Mouse (Mus musculus) embryonic facial prominence, embryonic 12.5 days (tissue): ENCODE results near the gene Galnt18. TPM values are rescaled to one million over a fixed set of nuclear protein-coding genes. Genes with fewer than 3 reads are reported as not detected.

Experiments
- ATAC-seq: fragments of 200-750 bp; cut with Nextera tagmentation; 2 replicates; pipeline ENCODE4 v1.8.0; 2017; ENCODE audit not compliant: insufficient number of reproducible peaks, insufficient read depth, low FRiP score, low TSS enrichment
- H3K27ac ChIP-seq: fragments of 300-500 bp; sonication (generic); 2 replicates; pipeline ENCODE4 v1.5.1; 2016; ENCODE audit warnings: mild to moderate bottlenecking
- H3K27me3 ChIP-seq: fragments of 300-500 bp; sonication (generic); 2 replicates; pipeline ENCODE4 v1.6.1; 2016; ENCODE audit warnings: mild to moderate bottlenecking, moderate library complexity
- H3K36me3 ChIP-seq: fragments of 300-500 bp; sonication (generic); 2 replicates; pipeline ENCODE4 v1.6.1; 2016; ENCODE audit warnings: mild to moderate bottlenecking
- H3K4me1 ChIP-seq: fragments of 300-500 bp; sonication (generic); 2 replicates; pipeline ENCODE4 v1.6.1; 2016
- H3K4me2 ChIP-seq: fragments of 300-500 bp; sonication (generic); replicated peaks from 2 replicates; pipeline ENCODE4 v1.6.1; 2016; ENCODE audit warnings: mild to moderate bottlenecking, moderate library complexity
- H3K4me3 ChIP-seq: fragments of 300-500 bp; sonication (generic); 2 replicates; pipeline ENCODE4 v1.5.1; 2016; ENCODE audit warnings: mild to moderate bottlenecking
- H3K9ac ChIP-seq: fragments of 300-500 bp; sonication (generic); 2 replicates; pipeline ENCODE4 v1.6.1; 2016; ENCODE audit warnings: mild to moderate bottlenecking, moderate library complexity
- H3K9me3 ChIP-seq: fragments of 300-500 bp; sonication (generic); 2 replicates; pipeline ENCODE4 v1.6.1; 2016; ENCODE audit warnings: mild to moderate bottlenecking, moderate library complexity
- WGBS: fragments of 180-500 bp; shearing (Covaris S2); methylation state at CpG from one replicate; pipeline ENCODE4 v1.1.7; 2016; 5-methylcytosine and 5-hydroxymethylcytosine counted together
- polyA plus RNA-seq: library from polyadenylated mRNA; unstranded; fragments of >200 nt; fragmentation: Nextera tagmentation; extraction: Ambion mirVana; gene quantifications from 2 replicates; pipeline ENCODE4 v1.2.1, GENCODE M21; 2016

The Galnt18 gene
- polyA plus RNA-seq, 1 experiment from 2014 or later: 12.6 TPM

DNA sequence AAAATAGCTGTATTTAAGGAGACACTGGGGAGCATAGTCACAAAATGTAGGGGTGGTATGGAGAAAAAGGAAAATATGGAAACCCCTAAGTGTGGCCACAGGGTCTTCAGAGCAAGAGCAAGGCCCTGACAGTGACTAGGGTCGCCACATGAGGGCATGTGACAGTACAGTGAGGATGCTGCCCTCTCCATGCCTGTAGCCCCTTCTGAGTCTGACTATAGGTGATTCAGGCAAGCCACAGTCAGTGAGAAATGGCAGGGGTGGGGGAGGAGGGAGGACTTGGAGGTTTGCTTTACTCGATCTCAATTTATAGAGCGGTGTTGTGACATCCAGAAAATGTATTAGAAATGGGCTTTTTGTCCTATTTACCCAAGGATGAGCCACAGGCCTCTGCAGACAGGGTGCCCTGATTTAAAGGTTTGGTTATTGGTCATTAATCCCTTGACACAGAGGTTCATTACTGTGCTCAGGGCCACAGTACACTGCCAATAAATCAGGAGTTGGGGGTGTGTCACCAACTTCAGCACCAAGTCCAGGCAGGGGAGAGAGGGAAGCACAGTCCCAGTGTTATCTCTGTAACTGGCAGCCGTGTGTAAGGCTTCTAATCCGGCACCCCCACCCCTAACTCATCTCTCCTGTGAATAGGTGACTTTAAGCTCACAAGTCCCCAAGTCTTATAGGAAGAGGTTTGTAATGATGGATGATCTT, 287.4 kb downstream of the Galnt18 start:
- no peaks in the 10 kb centered on the region for H3K36me3 ChIP-seq
- H3K9ac ChIP-seq: no peak overlapping the region
- no peak overlapping the region for H3K4me3 ChIP-seq
- H3K27ac ChIP-seq: no peak overlapping the region
- no peak for ATAC-seq
- H3K27me3 ChIP-seq: no peaks in the 10 kb centered on the region
- H3K4me2 ChIP-seq: no peak overlapping the region
- WGBS: 81% methylated on average over 5 of the region's 5 CpGs
- no peaks in the 10 kb centered on the region for H3K4me1 ChIP-seq
- H3K9me3 ChIP-seq: no peaks in the 10 kb centered on the region

DNA sequence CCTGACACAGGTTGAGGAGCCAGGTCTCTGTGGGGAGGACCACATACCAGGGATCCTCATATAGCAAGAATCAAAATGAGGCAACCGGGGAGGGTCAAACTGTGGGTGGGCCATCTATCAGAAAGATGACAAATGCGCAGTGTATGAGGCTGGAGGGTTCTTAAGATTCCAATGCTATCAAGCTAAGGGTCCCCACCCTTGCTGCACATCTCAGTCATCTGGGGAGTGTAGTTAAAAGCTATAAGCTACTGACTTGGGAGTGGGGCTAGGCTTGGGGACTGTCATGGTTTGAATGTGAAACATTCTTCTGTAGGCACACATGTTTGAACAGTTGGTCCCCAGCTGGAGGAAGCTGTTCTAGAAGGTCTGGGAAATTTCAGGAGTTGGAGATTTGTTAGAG, 288.2 kb downstream of the Galnt18 start:
- 86% methylated on average over 2 of the region's 2 CpGs for WGBS
- ATAC-seq: no peak
- no peak overlapping the region for H3K4me3 ChIP-seq
- H3K9me3 ChIP-seq: no peaks in the 10 kb centered on the region
- no peaks in the 10 kb centered on the region for H3K27me3 ChIP-seq
- H3K4me2 ChIP-seq: no peak overlapping the region
- no peaks in the 10 kb centered on the region for H3K36me3 ChIP-seq
- H3K4me1 ChIP-seq: no peaks in the 10 kb centered on the region
- no peak overlapping the region for H3K27ac ChIP-seq
- H3K9ac ChIP-seq: no peak overlapping the region

DNA sequence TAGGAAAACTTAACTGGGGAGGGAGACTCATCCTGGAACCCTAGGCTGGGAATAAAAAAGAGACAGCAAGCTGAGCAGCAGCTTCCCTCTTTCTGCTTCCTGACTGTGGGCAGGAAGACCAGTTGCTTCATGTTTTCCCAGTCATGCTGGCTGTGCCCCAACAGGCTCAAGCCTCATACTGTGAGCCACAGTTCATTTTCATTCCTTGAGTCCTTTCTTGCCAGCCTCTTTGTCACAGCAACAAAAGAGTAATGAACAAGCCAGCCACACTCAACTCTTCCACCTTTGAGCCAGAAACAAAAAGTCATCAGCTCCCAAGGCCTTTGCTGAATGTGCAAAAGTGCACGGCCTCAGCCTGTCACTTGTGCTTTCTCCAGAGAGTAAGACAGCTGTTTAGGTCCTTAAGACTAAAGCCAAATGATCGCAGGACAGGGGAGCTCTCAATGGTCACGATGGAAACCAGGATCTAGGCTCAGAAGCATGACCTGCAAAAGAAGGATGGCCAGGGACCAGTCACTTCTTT, 292.9 kb downstream of the Galnt18 start:
- Histone ChIP-seq H3K9me3 (no peaks in the 10 kb centered on the region), H3K27ac (no peak overlapping the region), H3K36me3 (no peaks in the 10 kb centered on the region), H3K4me2 (no peak overlapping the region), H3K4me3 (no peak overlapping the region), H3K9ac (no peak overlapping the region), H3K27me3 (no peaks in the 10 kb centered on the region), H3K4me1 (no peaks in the 10 kb centered on the region)
- ATAC-seq: no peak
- 74% methylated on average over 3 of the region's 3 CpGs for WGBS

DNA sequence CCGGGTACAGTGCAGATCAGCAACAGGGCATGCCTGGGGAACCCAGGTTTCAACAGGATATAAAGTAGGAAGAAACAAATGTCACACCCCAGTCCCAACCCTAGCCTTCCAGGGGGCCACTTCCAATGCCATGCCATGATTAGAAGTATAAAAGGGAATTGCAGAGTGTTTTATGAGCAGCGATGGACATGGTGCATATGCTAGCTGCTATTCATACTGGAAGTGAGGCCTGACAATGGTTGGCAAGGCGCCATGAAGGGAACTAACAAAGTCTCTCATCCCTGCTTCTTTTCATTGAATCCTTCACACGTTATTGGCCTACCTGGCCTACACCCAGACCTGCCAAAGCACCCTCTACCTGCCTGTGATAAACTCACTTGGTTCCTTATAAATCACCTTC, 295.9 kb downstream of the Galnt18 start:
- no peak overlapping the region for H3K4me3 ChIP-seq
- ATAC-seq: no peak
- no peak overlapping the region for H3K9ac ChIP-seq
- no peaks in the 10 kb centered on the region for H3K27me3 ChIP-seq
- no peaks in the 10 kb centered on the region for H3K36me3 ChIP-seq
- no peaks in the 10 kb centered on the region for H3K4me1 ChIP-seq
- no peak overlapping the region for H3K4me2 ChIP-seq
- no peaks in the 10 kb centered on the region for H3K9me3 ChIP-seq
- WGBS: 81% methylated on average over 4 of the region's 4 CpGs
- H3K27ac ChIP-seq: no peak overlapping the region

DNA sequence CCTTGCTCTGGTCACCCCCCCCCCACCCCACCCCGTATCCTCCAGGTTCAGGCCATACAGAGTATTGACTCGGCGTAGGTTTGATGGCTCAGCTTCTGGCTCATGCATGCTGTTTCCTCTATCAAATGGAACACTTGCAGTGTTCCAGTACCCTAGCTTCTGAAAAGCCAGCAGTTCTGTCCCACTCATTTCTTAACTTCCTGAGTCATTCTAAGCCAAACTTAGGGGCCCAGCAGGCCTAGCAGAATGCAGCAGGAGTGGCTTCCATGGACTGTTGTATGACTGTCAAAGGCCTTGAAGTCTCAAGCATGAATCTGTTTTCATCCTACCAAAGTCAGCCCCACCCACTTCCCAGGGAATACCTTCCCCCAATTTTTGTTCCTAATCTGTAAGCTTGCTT, 296.5 kb downstream of the Galnt18 start:
- no peak for ATAC-seq
- no peaks in the 10 kb centered on the region for H3K9me3 ChIP-seq
- 91% methylated on average over 3 of the region's 3 CpGs for WGBS
- no peaks in the 10 kb centered on the region for H3K4me1 ChIP-seq
- no peak overlapping the region for H3K27ac ChIP-seq
- no peak overlapping the region for H3K4me3 ChIP-seq
- no peak overlapping the region for H3K9ac ChIP-seq
- H3K36me3 ChIP-seq: no peaks in the 10 kb centered on the region
- no peak overlapping the region for H3K4me2 ChIP-seq
- H3K27me3 ChIP-seq: no peaks in the 10 kb centered on the region

DNA sequence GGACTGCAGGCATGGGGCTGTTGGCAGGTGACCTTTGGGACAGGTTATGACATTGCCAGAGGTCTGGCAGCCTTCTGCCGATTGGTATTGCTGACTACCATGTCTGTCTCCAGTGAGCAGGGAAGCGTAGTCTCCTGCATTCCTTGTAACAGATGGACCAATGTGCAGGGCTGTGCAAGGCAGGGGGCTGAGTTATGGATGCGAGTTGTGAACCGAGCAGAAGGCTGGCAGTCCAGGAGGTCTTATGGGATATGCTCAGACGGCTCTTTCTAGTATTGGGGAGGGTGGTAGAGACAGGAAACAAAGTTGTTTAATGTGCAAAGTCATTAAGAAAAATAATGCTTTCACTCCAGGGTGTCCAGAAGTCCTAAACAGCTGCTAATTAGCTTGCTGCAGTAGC, 312.1 kb downstream of the Galnt18 start:
- no peaks in the 10 kb centered on the region for H3K4me1 ChIP-seq
- H3K4me3 ChIP-seq: no peak overlapping the region
- H3K9me3 ChIP-seq: no peaks in the 10 kb centered on the region
- no peak overlapping the region for H3K4me2 ChIP-seq
- no peak for ATAC-seq
- H3K27ac ChIP-seq: no peak overlapping the region
- 58% methylated on average over 5 of the region's 5 CpGs for WGBS
- no peaks in the 10 kb centered on the region for H3K27me3 ChIP-seq
- no peak overlapping the region for H3K9ac ChIP-seq
- no peaks in the 10 kb centered on the region for H3K36me3 ChIP-seq

DNA sequence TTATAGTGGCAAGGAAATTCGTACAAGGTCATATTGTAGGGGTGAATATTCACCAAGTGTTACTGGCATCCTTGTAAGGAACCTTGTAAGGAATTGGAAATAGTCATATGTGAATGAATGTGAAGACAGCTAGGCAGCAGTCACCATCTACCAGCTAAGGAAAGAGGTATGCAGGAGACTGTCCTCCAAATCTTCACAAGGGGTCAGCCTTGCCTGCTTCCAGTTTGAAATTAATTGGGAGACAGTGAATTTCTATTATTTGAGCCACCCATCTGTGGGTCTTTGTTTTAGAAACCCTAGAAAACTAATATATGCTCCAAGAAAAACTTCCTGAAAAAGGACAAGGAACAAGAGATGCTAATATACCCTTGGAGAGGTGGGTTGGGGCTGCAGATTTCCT, 313.1 kb downstream of the Galnt18 start:
- H3K4me2 ChIP-seq: no peak overlapping the region
- H3K4me3 ChIP-seq: no peak overlapping the region
- ATAC-seq: no peak
- H3K4me1 ChIP-seq: no peaks in the 10 kb centered on the region
- no peaks in the 10 kb centered on the region for H3K27me3 ChIP-seq
- no peaks in the 10 kb centered on the region for H3K9me3 ChIP-seq
- 75% methylated on average over 1 of the region's 1 CpGs for WGBS
- no peak overlapping the region for H3K27ac ChIP-seq
- H3K9ac ChIP-seq: no peak overlapping the region
- H3K36me3 ChIP-seq: no peaks in the 10 kb centered on the region

DNA sequence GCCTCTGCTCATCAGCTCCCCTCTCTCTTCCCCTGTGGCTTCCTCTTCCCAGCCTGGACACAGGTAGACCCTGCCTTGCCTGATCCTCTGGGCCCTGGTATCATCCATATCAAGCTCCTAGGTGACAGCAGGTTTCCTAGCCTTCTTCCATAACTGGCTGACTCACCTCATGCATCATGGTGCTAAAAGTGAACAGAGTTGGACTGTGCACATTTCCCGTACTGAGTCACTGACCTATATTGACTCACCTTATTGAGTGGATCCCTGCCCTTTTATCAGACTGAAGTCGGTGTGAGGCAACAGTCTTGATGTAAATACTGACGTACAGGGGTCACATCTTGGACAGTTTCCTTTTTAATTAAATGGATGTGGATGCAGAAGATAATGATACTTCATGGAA, 313.7 kb downstream of the Galnt18 start:
- 83% methylated on average over 3 of the region's 3 CpGs for WGBS
- Histone ChIP-seq H3K27ac (no peak overlapping the region), H3K27me3 (no peaks in the 10 kb centered on the region), H3K4me1 (no peaks in the 10 kb centered on the region), H3K9me3 (no peaks in the 10 kb centered on the region), H3K9ac (no peak overlapping the region), H3K4me3 (no peak overlapping the region), H3K4me2 (no peak overlapping the region), H3K36me3 (no peaks in the 10 kb centered on the region)
- ATAC-seq: no peak

DNA sequence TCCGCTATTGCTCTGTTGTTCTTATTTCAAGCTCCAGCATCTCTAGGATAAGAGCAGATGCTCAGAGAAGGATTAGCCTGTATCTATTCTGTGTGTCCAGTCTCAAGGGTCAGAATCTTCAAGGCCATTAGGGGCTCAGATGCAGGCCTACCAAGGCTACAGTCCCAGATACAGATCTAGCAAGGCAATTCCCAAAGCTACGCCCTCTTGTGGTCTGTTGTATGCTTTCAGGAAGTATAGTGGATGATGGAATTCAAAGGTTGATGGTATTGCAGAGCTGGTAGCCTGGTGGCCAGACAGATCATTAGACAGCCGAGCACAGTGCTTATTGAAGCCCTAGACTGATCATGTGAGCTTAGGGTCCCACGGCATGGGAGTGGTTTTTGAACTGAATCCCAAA, 320.1 kb downstream of the Galnt18 start:
- Histone ChIP-seq H3K27me3 (no peaks in the 10 kb centered on the region), H3K4me1 (no peaks in the 10 kb centered on the region), H3K4me2 (no peak overlapping the region), H3K9me3 (no peaks in the 10 kb centered on the region), H3K27ac (no peak overlapping the region), H3K4me3 (no peak overlapping the region), H3K36me3 (no peaks in the 10 kb centered on the region), H3K9ac (no peak overlapping the region)
- WGBS: 83% methylated on average over 4 of the region's 4 CpGs
- no peak for ATAC-seq

DNA sequence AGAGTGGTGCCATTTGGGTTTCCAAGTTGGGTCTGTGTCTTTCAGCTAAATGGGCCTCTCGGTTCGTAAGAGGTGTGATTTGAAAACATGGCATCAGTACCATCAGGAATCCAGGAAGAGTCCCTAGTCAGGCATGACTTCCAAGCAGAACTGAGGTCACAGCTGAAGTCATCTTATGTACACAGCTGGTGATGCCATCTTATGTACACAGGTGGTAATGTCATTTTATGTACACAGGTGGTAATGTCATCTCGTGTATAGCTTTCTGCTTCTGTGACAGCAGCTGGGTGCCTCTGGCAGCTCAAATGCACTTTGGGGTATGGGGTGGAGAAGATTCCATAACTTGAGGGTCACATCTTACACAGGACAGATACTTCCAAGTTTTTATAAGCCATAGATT, 323.8 kb downstream of the Galnt18 start:
- no peak for ATAC-seq
- no peak overlapping the region for H3K27ac ChIP-seq
- H3K27me3 ChIP-seq: no peaks in the 10 kb centered on the region
- H3K4me2 ChIP-seq: no peak overlapping the region
- no peak overlapping the region for H3K9ac ChIP-seq
- H3K9me3 ChIP-seq: no peaks in the 10 kb centered on the region
- WGBS: 84% methylated on average over 3 of the region's 3 CpGs
- 0 out of 2 replicates have a peak, but pooled peaks cover 3% of the 10 kb centered on the region for H3K4me1 ChIP-seq
- H3K4me3 ChIP-seq: no peak overlapping the region
- no peaks in the 10 kb centered on the region for H3K36me3 ChIP-seq

DNA sequence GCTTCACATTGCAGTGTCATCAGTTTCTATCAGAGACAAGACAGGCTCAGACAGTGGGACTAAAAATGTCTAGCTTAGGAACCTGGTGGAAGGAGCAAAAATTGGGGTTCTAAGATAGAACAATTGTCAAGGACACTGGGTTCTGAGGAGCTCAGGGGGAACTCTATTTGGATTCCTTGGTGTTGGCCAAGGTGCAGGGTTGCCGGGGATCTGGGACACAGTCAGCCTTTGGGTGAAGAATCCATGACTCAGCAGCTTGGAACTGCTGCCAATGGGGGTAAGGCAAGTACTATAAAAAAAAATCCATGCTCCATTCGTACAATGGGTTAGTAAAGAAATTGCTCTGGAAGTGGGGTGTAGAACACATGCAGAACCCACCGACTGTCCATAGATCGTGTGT, 324.2 kb downstream of the Galnt18 start:
- WGBS: 86% methylated on average over 4 of the region's 4 CpGs
- no peaks in the 10 kb centered on the region for H3K27me3 ChIP-seq
- H3K27ac ChIP-seq: no peak overlapping the region
- H3K4me2 ChIP-seq: no peak overlapping the region
- H3K4me1 ChIP-seq: 0 out of 2 replicates have a peak, but pooled peaks cover 3% of the 10 kb centered on the region
- no peak overlapping the region for H3K4me3 ChIP-seq
- no peak overlapping the region for H3K9ac ChIP-seq
- no peaks in the 10 kb centered on the region for H3K36me3 ChIP-seq
- H3K9me3 ChIP-seq: no peaks in the 10 kb centered on the region
- no peak for ATAC-seq

DNA sequence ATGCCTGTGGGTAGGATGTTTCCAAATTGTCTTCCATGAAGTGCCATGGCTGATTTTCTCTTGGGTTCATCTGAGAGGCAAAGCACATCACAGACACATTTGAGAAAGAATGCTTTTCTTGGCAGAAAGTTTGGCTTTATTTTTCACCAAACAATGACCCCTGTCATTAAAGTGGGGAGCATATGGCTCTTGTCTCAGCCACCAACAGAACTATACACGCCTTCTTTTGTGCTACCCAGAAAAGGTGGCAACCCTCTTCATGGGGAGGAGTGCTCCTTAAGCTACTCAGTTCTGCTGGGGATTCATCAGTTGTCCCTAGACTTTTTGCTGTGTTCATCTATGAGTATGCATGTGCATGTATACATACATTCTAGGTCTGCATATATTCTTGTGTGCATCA, 327.8 kb downstream of the Galnt18 start:
- Histone ChIP-seq H3K27me3 (no peaks in the 10 kb centered on the region), H3K9ac (no peak overlapping the region), H3K4me1 (0 out of 2 replicates have a peak, but pooled peaks cover 3% of the 10 kb centered on the region), H3K4me3 (no peak overlapping the region), H3K4me2 (no peak overlapping the region), H3K9me3 (no peaks in the 10 kb centered on the region), H3K36me3 (no peaks in the 10 kb centered on the region), H3K27ac (no peak overlapping the region)
- 62% methylated on average over 1 of the region's 1 CpGs for WGBS
- no peak for ATAC-seq
